Mouse (Mus musculus) hindbrain, embryonic 13.5 days (tissue): ENCODE measurements around the gene Abtb2. TPM values are rescaled to one million over a fixed set of nuclear protein-coding genes. Genes with fewer than 3 reads are reported as not detected.

ENCODE experiments used
- ATAC-seq: fragments of 200-750 bp; cut with Nextera tagmentation; 2 replicates; pipeline ENCODE4 v1.8.0; 2017; ENCODE audit warnings: moderate TSS enrichment; ENCODE audit not compliant: low FRiP score
- H3K27ac ChIP-seq: fragments of 300-500 bp; sonication (generic); 2 replicates; pipeline ENCODE4 v1.5.1; 2015; ENCODE audit warnings: inconsistent platforms, mild to moderate bottlenecking, moderate library complexity
- H3K27me3 ChIP-seq: fragments of 300-500 bp; sonication (generic); 2 replicates; pipeline ENCODE4 v1.6.1; 2015; ENCODE audit warnings: mild to moderate bottlenecking, inconsistent platforms
- H3K36me3 ChIP-seq: fragments of 300-500 bp; sonication (generic); 2 replicates; pipeline ENCODE4 v1.6.1; 2015; ENCODE audit warnings: mild to moderate bottlenecking, inconsistent platforms
- H3K4me1 ChIP-seq: fragments of 300-500 bp; sonication (generic); replicated peaks from 2 replicates; pipeline ENCODE4 v1.6.1; 2015; ENCODE audit warnings: inconsistent platforms
- H3K4me2 ChIP-seq: fragments of 300-500 bp; sonication (generic); 2 replicates; pipeline ENCODE4 v1.6.1; 2015; ENCODE audit warnings: inconsistent platforms, mild to moderate bottlenecking, moderate library complexity
- H3K4me3 ChIP-seq: fragments of 300-500 bp; sonication (generic); 2 replicates; pipeline ENCODE4 v1.5.1; 2015; ENCODE audit warnings: mild to moderate bottlenecking, inconsistent platforms
- H3K9ac ChIP-seq: fragments of 300-500 bp; sonication (generic); 2 replicates; pipeline ENCODE4 v1.6.1; 2015; ENCODE audit warnings: mild to moderate bottlenecking, inconsistent platforms
- H3K9me3 ChIP-seq: fragments of 300-500 bp; sonication (generic); 2 replicates; pipeline ENCODE4 v1.6.1; 2016; ENCODE audit warnings: inconsistent platforms
- WGBS: fragments of 180-500 bp; shearing (Covaris S2); methylation state at CpG from one replicate; pipeline ENCODE4 v1.1.7; 2015; 5-methylcytosine and 5-hydroxymethylcytosine counted together
- polyA plus RNA-seq: library from polyadenylated mRNA; unstranded; fragments of >200 nt; fragmentation: Nextera tagmentation; extraction: Ambion mirVana; gene quantifications from 2 replicates; pipeline ENCODE4 v1.2.1, GENCODE M21; 2015

Gene Abtb2
- polyA plus RNA-seq, 1 experiment from 2014 or later = 10.9 TPM

GRCm38 (mm10) chr2:103590645-103591044 is 24.5 kb downstream of the Abtb2 start:
- Histone ChIP-seq H3K27ac (no peak overlapping the region), H3K4me3 (no peak overlapping the region), H3K9ac (no peak overlapping the region), H3K27me3 (no peaks in the 10 kb centered on the region), H3K4me2 (no peak overlapping the region), H3K4me1 (peaks cover 45% of the 10 kb centered on the region), H3K36me3 (no peaks in the 10 kb centered on the region), H3K9me3 (no peaks in the 10 kb centered on the region)
- WGBS = 93% methylated on average over 7 of the region's 7 CpGs
- no peak for ATAC-seq

- H3K27me3 ChIP-seq = no peaks in the 10 kb centered on the region
- WGBS = 49% methylated on average over 9 of the region's 9 CpGs
These were observed 25.9 kb downstream of the Abtb2 start for GRCm38 (mm10) chr2:103591742-103592590.

GRCm38 (mm10) chr2:103592591-103592929 is 26.4 kb downstream of the Abtb2 start:
- H3K9ac ChIP-seq = peak overlapping the region; percentile 1; the same call in 1 of the 2 replicates
- peak; percentile 29; the same call in 1 of the 2 replicates for ATAC-seq
- WGBS = 78% methylated on average over 3 of the region's 3 CpGs
- H3K27me3 ChIP-seq = no peaks in the 10 kb centered on the region
- no peak overlapping the region for H3K4me3 ChIP-seq
- H3K4me1 ChIP-seq = peaks cover 42% of the 10 kb centered on the region
- H3K36me3 ChIP-seq = no peaks in the 10 kb centered on the region
- H3K9me3 ChIP-seq = no peaks in the 10 kb centered on the region
- H3K4me2 ChIP-seq = no peak overlapping the region
- peak overlapping the region; percentile 63 for H3K27ac ChIP-seq

More at GRCm38 (mm10) chr2:103591742-103592590, 25.9 kb downstream of the Abtb2 start:
- Histone ChIP-seq H3K4me1 (peaks cover 42% of the 10 kb centered on the region), H3K9me3 (no peaks in the 10 kb centered on the region), H3K9ac (peak overlapping the region; percentile 1; the same call in 1 of the 2 replicates), H3K4me3 (no peak overlapping the region), H3K4me2 (no peak overlapping the region), H3K36me3 (no peaks in the 10 kb centered on the region), H3K27ac (peak overlapping the region; percentile 63)
- ATAC-seq = peak; percentile 72

GRCm38 (mm10) chr2:103594592-103595011 is 28.5 kb downstream of the Abtb2 start:
- Histone ChIP-seq H3K9ac (no peak overlapping the region), H3K4me2 (no peak overlapping the region), H3K27me3 (no peaks in the 10 kb centered on the region), H3K4me1 (peaks cover 36% of the 10 kb centered on the region), H3K9me3 (no peaks in the 10 kb centered on the region), H3K27ac (no peak overlapping the region), H3K36me3 (no peaks in the 10 kb centered on the region), H3K4me3 (no peak overlapping the region)
- 77% methylated on average over 6 of the region's 6 CpGs for WGBS
- no peak for ATAC-seq

GRCm38 (mm10) chr2:103595028-103595651 is 29.0 kb downstream of the Abtb2 start:
- no peak overlapping the region for H3K9ac ChIP-seq
- H3K4me2 ChIP-seq = no peak overlapping the region
- no peak overlapping the region for H3K27ac ChIP-seq
- H3K36me3 ChIP-seq = no peaks in the 10 kb centered on the region
- H3K4me3 ChIP-seq = no peak overlapping the region
- no peak for ATAC-seq
- no peaks in the 10 kb centered on the region for H3K9me3 ChIP-seq
- H3K27me3 ChIP-seq = no peaks in the 10 kb centered on the region
- H3K4me1 ChIP-seq = peaks cover 42% of the 10 kb centered on the region
- WGBS = 67% methylated on average over 5 of the region's 5 CpGs

- WGBS = 75% methylated on average over 1 of the region's 1 CpGs
- H3K9ac ChIP-seq = 0 out of 2 replicates have a peak overlapping the region, but pooled peaks have one; percentile 1
- H3K4me2 ChIP-seq = no peak overlapping the region
These were observed 33.2 kb downstream of the Abtb2 start for GRCm38 (mm10) chr2:103599296-103599695.

GRCm38 (mm10) chr2:103600165-103600891 is 34.2 kb downstream of the Abtb2 start:
- Histone ChIP-seq H3K4me3 (no peak overlapping the region), H3K9me3 (no peaks in the 10 kb centered on the region), H3K4me1 (peaks cover 21% of the 10 kb centered on the region), H3K9ac (no peak overlapping the region), H3K4me2 (peak overlapping the region; percentile 16; the same call in 1 of the 2 replicates), H3K36me3 (no peaks in the 10 kb centered on the region), H3K27me3 (no peaks in the 10 kb centered on the region), H3K27ac (peak overlapping the region; percentile 66)
- WGBS = 45% methylated on average over 8 of the region's 8 CpGs
- ATAC-seq = peak; percentile 52; the same call in 1 of the 2 replicates

More at GRCm38 (mm10) chr2:103599296-103599695, 33.2 kb downstream of the Abtb2 start:
- Histone ChIP-seq H3K9me3 (no peaks in the 10 kb centered on the region), H3K27ac (no peak overlapping the region), H3K4me3 (no peak overlapping the region), H3K36me3 (no peaks in the 10 kb centered on the region), H3K4me1 (peaks cover 28% of the 10 kb centered on the region), H3K27me3 (no peaks in the 10 kb centered on the region)
- ATAC-seq = no peak

- no peaks in the 10 kb centered on the region for H3K27me3 ChIP-seq
- no peaks in the 10 kb centered on the region for H3K36me3 ChIP-seq
- no peak overlapping the region for H3K4me3 ChIP-seq
- no peak overlapping the region for H3K4me2 ChIP-seq
- H3K27ac ChIP-seq = no peak overlapping the region
- ATAC-seq = no peak
- no peaks in the 10 kb centered on the region for H3K9me3 ChIP-seq
- H3K4me1 ChIP-seq = peaks cover 21% of the 10 kb centered on the region
- 69% methylated on average over 1 of the region's 1 CpGs for WGBS
- H3K9ac ChIP-seq = no peak overlapping the region
These were observed 35.0 kb downstream of the Abtb2 start for GRCm38 (mm10) chr2:103601126-103601525.

- Histone ChIP-seq H3K9ac (no peak overlapping the region), H3K27ac (no peak overlapping the region), H3K27me3 (no peaks in the 10 kb centered on the region), H3K9me3 (no peaks in the 10 kb centered on the region), H3K4me2 (no peak overlapping the region), H3K4me1 (peaks cover 21% of the 10 kb centered on the region), H3K4me3 (no peak overlapping the region), H3K36me3 (no peaks in the 10 kb centered on the region)
- ATAC-seq = no peak
- WGBS = 84% methylated on average over 1 of the region's 1 CpGs
These were observed 35.4 kb downstream of the Abtb2 start for GRCm38 (mm10) chr2:103601531-103601930.

- no peak for ATAC-seq
- Histone ChIP-seq H3K27ac (no peak overlapping the region), H3K9ac (no peak overlapping the region), H3K27me3 (no peaks in the 10 kb centered on the region), H3K4me2 (no peak overlapping the region), H3K36me3 (no peaks in the 10 kb centered on the region), H3K9me3 (no peaks in the 10 kb centered on the region), H3K4me1 (peaks cover 21% of the 10 kb centered on the region), H3K4me3 (no peak overlapping the region)
- WGBS = 93% methylated on average over 3 of the region's 3 CpGs
These were observed 37.1 kb downstream of the Abtb2 start for GRCm38 (mm10) chr2:103603209-103603608.

GRCm38 (mm10) chr2:103603869-103604268 is 37.8 kb downstream of the Abtb2 start:
- no peak overlapping the region for H3K4me3 ChIP-seq
- no peaks in the 10 kb centered on the region for H3K36me3 ChIP-seq
- ATAC-seq = no peak
- H3K4me2 ChIP-seq = no peak overlapping the region
- H3K27ac ChIP-seq = no peak overlapping the region
- no peak overlapping the region for H3K9ac ChIP-seq
- peaks cover 21% of the 10 kb centered on the region for H3K4me1 ChIP-seq
- WGBS = 33% methylated on average over 1 of the region's 1 CpGs
- H3K27me3 ChIP-seq = no peaks in the 10 kb centered on the region
- H3K9me3 ChIP-seq = no peaks in the 10 kb centered on the region
